Mouse (Mus musculus): ENCODE measurements around the gene Nlrp5. TPM values are rescaled to one million over a fixed set of nuclear protein-coding genes. Genes with fewer than 3 reads are reported as not detected.

Gene Nlrp5
- polyA plus RNA-seq (2017; shearing (Covaris generic)) = not detected

GRCm38 (mm10) chr7:23385589-23385988, at the start of gene Nlrp5:
TSS of gene Nlrp5 (plus strand) at chr7:23385889.

Other genes with a start within 250 kb of the Nlrp5 start
- gene Gm10662, start 241.4 kb upstream of the Nlrp5 start, polyA plus RNA-seq (2017; shearing (Covaris generic)) = not detected
- not detected for gene Vmn1r165, start 168.6 kb upstream of the Nlrp5 start, polyA plus RNA-seq (2017; shearing (Covaris generic))
- gene Vmn1r166, start 134.2 kb upstream of the Nlrp5 start, polyA plus RNA-seq (2017; shearing (Covaris generic)) = not detected
- gene Gm6902, start 107.0 kb upstream of the Nlrp5 start, polyA plus RNA-seq (2017; shearing (Covaris generic)) = not detected
- 0.15 TPM for gene Nlrp4e, start 84.7 kb upstream of the Nlrp5 start, polyA plus RNA-seq (2017; shearing (Covaris generic))
- gene Vmn1r167, start 121.3 kb downstream of the Nlrp5 start, polyA plus RNA-seq (2017; shearing (Covaris generic)) = not detected
- 0.07 TPM for gene Vmn1r168, start 153.8 kb downstream of the Nlrp5 start, polyA plus RNA-seq (2017; shearing (Covaris generic))
- gene Vmn1r169, start 189.6 kb downstream of the Nlrp5 start, polyA plus RNA-seq (2017; shearing (Covaris generic)) = not detected
- gene Vmn1r170, start 220.3 kb downstream of the Nlrp5 start, polyA plus RNA-seq (2017; shearing (Covaris generic)) = not detected
- gene Vmn1r171, start 244.8 kb downstream of the Nlrp5 start, polyA plus RNA-seq (2017; shearing (Covaris generic)) = not detected

Data from naive thymus-derived CD4-positive, alpha-beta T cell, adult 5 months (primary cell).